Mouse (Mus musculus) bone marrow, adult 2 months (tissue): ENCODE results near the gene Arhgap18.

Experiments
- CTCF ChIP-seq: fragments of 200-500 bp; IDR thresholded peaks from 2 replicates; pipeline ENCODE4 v1.5.1; 2011; ENCODE audit warnings: low read length, control low read depth; ENCODE audit not compliant: control insufficient read depth, insufficient read depth
- POLR2A ChIP-seq: fragments of 200-500 bp; IDR thresholded peaks from 2 replicates; pipeline ENCODE4 v1.6.1; 2011; ENCODE audit warnings: low read depth, mild to moderate bottlenecking, control low read depth, low read length, borderline replicate concordance; ENCODE audit not compliant: control insufficient read depth

GRCm38 (mm10) chr10:26805007-26805406 lies 51.8 kb downstream of the Arhgap18 start:
- TF ChIP-seq CTCF (no peak), POLR2A (no peak)
